Mouse (Mus musculus) macrophage (primary cell): ENCODE data around the gene Metrnl. TPM values are rescaled to one million over a fixed set of nuclear protein-coding genes. Genes with fewer than 3 reads are reported as not detected.

Source experiments
- H3K27ac ChIP-seq: fragments of 350-480 bp; formaldehyde crosslinking; 2 replicates; pipeline ENCODE4 v1.9.0; 2021
- H3K36me3 ChIP-seq: fragments of 350-480 bp; formaldehyde crosslinking; 2 replicates; pipeline ENCODE4 v1.9.0; 2021; ENCODE audit errors: inconsistent target
- H3K4me3 ChIP-seq: fragments of 350-480 bp; formaldehyde crosslinking; 2 replicates; pipeline ENCODE4 v1.9.0; 2021; ENCODE audit errors: inconsistent target
- H3K79me2 ChIP-seq: fragments of 350-480 bp; formaldehyde crosslinking; 2 replicates; pipeline ENCODE4 v1.9.0; 2021; ENCODE audit errors: inconsistent target
- WGBS: methylation state at CpG from one replicate; pipeline ENCODE4 v1.1.7; 2026; ENCODE audit warnings: inconsistent platforms; ENCODE audit not compliant: missing documents; 5-methylcytosine and 5-hydroxymethylcytosine counted together
- polyA plus RNA-seq: library from polyadenylated mRNA; stranded (reverse); fragments of 250-400 nt; gene quantifications from 3 replicates; pipeline ENCODE4 v1.2.4, GENCODE M21; 2018; ENCODE audit warnings: inconsistent platforms

The Metrnl gene
- polyA plus RNA-seq, 1 experiment from 2014 or later = 161 TPM

DNA sequence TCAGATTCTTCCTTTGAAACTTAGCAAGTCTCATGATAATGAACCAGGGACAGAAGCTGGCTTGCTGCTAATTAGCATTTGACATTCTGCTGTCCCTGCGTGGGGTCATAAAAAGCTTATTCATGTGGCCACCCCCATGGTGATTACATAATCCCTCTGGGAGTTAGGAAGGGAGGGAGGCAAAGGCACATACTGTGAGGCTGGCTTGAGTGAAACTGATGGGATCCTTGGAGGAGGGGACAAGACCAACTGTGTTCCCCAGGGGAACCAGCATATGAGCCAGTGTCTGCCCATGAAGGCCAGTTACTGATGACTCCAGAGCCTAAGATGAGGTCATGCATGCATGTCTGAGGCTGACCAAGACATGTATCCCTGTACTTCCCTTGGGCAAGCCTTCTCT is 33.5 kb downstream of the Metrnl start:
- no peaks in the 10 kb centered on the region for H3K79me2 ChIP-seq
- no peak overlapping the region for H3K4me3 ChIP-seq
- 41% methylated on average over 1 of the region's 1 CpGs for WGBS
- H3K36me3 ChIP-seq = no peaks in the 10 kb centered on the region
- H3K27ac ChIP-seq = peak overlapping the region; percentile 97

DNA sequence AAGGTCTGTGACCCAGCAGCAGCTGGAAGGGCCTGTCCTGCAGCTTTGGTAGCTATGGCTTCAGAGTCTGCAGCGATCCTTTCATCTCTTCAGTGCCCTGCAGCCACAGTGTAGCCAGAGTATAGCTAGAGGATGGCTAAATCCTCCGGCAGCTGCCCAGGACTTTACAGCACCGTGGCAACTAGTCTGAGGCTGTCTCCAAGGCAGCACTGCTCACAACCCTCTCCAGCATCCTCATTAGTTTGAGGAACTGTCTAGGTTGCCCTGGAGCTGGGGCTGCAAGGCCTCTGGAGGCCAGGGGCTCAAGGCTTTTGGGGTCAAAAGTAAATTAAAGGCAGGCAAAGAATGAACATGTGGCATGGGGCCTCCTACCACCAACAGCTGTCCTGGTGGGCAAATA is 37.3 kb downstream of the Metrnl start:
- Histone ChIP-seq H3K36me3 (no peaks in the 10 kb centered on the region), H3K27ac (peak overlapping the region; percentile 15; the same call in 1 of the 2 replicates), H3K4me3 (no peak overlapping the region), H3K79me2 (no peaks in the 10 kb centered on the region)
- WGBS = 69% methylated on average over 3 of the region's 3 CpGs

GRCm38 (mm10) chr11:121740906-121741305 is 39.6 kb downstream of the Metrnl start:
- Histone ChIP-seq H3K79me2 (no peaks in the 10 kb centered on the region), H3K36me3 (no peaks in the 10 kb centered on the region), H3K4me3 (no peak overlapping the region), H3K27ac (peak overlapping the region; percentile 100)
- 0% methylated on average over 1 of the region's 1 CpGs for WGBS

- H3K36me3 ChIP-seq = no peaks in the 10 kb centered on the region
- peak overlapping the region; percentile 100 for H3K27ac ChIP-seq
- 57% methylated on average over 1 of the region's 1 CpGs for WGBS
- no peak overlapping the region for H3K4me3 ChIP-seq
- no peaks in the 10 kb centered on the region for H3K79me2 ChIP-seq
Observed at GRCm38 (mm10) chr11:121741433-121741832, 40.1 kb downstream of the Metrnl start.

DNA sequence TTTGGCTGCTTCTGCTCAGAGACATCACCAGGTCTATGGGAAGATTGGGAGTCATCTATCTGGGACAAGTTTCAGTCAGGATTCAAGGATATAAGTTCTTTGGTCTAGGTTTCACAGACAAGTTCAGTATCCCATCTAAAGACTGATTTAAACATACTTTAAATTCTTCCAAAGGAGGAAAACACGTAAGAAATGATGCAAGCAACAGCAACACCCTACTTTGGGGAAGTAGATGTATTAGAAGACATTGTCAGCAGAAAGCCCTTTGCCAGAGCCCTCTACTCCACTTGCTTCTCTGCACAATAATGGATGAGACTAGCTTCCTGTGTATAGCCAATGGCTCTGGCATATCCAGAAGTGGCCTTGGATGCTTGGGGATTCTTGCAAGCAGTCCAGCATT is 41.8 kb downstream of the Metrnl start:
- WGBS = 9% methylated on average over 1 of the region's 1 CpGs
- Histone ChIP-seq H3K4me3 (no peak overlapping the region), H3K27ac (peak overlapping the region; percentile 100), H3K36me3 (no peaks in the 10 kb centered on the region), H3K79me2 (no peaks in the 10 kb centered on the region)

DNA sequence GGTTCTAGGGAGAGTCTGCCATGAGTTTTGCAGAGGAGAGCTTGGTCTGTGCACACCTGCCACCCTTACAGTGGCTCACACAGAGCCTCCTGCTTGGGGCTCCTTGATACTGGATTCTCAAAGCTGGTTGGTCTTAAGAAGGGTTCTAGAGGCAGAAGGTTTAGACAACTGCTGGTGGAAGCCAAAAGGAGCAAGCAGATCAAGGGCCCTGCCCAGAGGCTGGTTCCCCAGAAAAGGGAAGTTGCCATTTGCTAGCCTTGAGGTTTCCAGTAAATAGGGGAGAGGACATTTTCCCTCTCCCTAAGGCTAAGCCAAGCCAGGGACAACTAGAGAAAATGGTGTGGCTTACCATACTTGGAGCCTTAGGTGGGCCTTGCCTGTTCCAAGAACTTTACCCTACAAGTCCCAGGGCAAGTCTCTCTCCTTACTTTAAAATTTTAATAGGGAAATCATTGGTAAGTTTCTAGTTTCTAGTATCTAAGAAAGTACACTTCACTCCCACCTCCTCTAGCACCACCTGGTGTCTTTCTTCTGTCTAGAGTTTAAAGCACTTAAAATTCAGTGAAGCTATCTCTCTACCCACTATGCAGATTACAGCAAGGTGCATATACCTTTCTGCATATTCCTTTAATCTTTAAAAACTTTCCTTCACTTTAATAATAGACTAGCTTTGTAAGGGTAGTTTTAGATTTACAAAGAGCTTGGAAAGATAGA is 42.7 kb downstream of the Metrnl start:
- no peaks in the 10 kb centered on the region for H3K36me3 ChIP-seq
- H3K27ac ChIP-seq = peak overlapping the region; percentile 100
- no peak overlapping the region for H3K4me3 ChIP-seq
- H3K79me2 ChIP-seq = no peaks in the 10 kb centered on the region

DNA sequence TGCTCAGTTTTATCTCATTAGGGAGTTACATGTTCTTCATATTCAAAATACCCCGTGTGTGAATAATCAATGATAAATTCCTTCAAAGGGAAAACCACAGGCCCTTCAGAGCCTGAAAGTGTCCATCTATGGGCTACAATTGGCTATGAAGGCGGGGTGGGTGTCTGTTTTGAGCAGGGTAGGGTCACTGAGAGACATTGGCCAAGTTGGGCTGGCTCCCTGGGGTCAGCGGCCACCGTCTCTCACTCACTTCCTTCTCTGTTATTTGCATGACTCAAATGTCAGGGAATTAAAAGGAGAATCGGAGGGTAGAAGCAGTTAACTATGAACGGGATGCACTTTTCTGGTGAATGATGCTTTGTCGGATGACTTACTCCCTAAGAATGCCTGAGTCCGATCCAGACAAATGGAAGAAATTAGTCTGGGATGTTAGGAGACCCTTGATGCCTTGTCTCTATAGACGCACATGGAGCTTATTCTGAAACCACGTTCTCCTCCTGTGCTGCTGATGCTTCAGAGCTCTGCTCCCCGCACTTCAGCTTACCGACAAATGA is 45.7 kb downstream of the Metrnl start:
- Histone ChIP-seq H3K27ac (peak overlapping the region; percentile 100), H3K4me3 (no peak overlapping the region), H3K79me2 (no peaks in the 10 kb centered on the region), H3K36me3 (no peaks in the 10 kb centered on the region)
- WGBS = 94% methylated on average over 12 of the region's 12 CpGs

DNA sequence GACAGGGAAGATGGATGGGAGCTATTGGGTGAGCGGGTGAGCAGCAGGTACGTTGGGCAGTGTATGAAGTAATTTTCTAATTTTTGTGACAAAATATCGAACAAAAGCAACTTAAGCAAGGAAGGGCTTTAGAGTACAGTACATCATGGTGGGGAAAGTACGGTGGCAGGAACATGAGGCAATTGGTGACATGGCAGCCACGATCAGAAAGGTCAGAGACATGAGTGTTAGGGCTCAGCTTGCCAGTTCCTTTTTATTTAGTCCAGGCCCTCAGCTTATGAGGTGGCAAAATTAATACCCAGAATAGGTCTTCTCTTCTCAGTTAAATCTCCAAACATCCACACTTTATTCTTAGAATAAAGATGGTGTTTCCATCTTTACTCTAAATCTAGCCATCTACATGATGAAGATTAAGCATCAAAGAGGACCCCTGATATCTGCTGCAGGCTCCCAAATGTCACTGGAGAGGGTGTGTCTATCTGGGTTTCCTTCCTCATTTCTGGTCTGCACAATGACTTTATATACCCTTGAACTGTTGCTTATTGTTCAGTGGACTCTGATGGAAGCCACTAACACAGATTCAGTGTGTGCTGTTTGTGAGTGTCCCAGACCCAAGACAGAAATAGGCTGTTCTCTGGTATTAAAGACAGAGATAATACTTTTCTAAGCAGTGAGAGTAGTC is 46.8 kb downstream of the Metrnl start:
- H3K27ac ChIP-seq = peak overlapping the region; percentile 100
- H3K4me3 ChIP-seq = no peak overlapping the region
- H3K36me3 ChIP-seq = no peaks in the 10 kb centered on the region
- 56% methylated on average over 5 of the region's 5 CpGs for whole genome bisulfite sequencing
- H3K79me2 ChIP-seq = no peaks in the 10 kb centered on the region

Other genes with a start within 250 kb of the Metrnl start
- 32.9 to 38.6 TPM (median 36.1 TPM) in 3 replicates for gene Tbcd, start 249.6 kb upstream of the Metrnl start, polyA plus RNA-seq
- 0.07 TPM in 1 of 3 replicates, not detected in the others for gene Zfp750, start 182.2 kb upstream of the Metrnl start, polyA plus RNA-seq
- gene B3gntl1, start 28.4 kb upstream of the Metrnl start, polyA plus RNA-seq = 2.3 to 3.5 TPM (median 2.8 TPM) in 3 replicates
- gene Ptchd3, start 128.7 kb downstream of the Metrnl start, polyA plus RNA-seq = not detected in 3 replicates